Mouse (Mus musculus) C2C12 (cell line): ENCODE data around the gene Igsf9b. TPM values are rescaled to one million over a fixed set of nuclear protein-coding genes. Genes with fewer than 3 reads are reported as not detected.

Source experiments
- H3K27me3 ChIP-seq: one replicate; pipeline ENCODE4 v1.6.1; 2011; ENCODE audit not compliant: control insufficient read depth, insufficient read depth, insufficient read length
- H3K36me3 ChIP-seq: one replicate; pipeline ENCODE4 v1.6.1; 2011; ENCODE audit not compliant: control insufficient read depth, insufficient read depth
- H3K4me3 ChIP-seq: one replicate; pipeline ENCODE4 v1.5.1; 2011; ENCODE audit warnings: mild to moderate bottlenecking, control low read depth; ENCODE audit not compliant: poor library complexity, insufficient read depth, severe bottlenecking
- H3K79me2 ChIP-seq: one replicate; pipeline ENCODE4 v1.6.1; 2011; ENCODE audit not compliant: control insufficient read depth, insufficient read depth
- H3K79me3 ChIP-seq: one replicate; pipeline ENCODE4 v1.6.1; 2011; ENCODE audit warnings: low read depth, control low read depth
- H3ac ChIP-seq: one replicate; pipeline ENCODE3; 2011; ENCODE audit warnings: low read depth; ENCODE audit not compliant: control insufficient read depth, insufficient read length
- CEBPB ChIP-seq: IDR thresholded peaks from one replicate; pipeline ENCODE4 v1.6.1; 2011; ENCODE audit warnings: low read depth, mild to moderate bottlenecking, control low read depth, moderate library complexity
- CTCF ChIP-seq: IDR thresholded peaks from one replicate; pipeline ENCODE4 v1.5.1; 2011; ENCODE audit not compliant: control insufficient read depth, insufficient read depth, insufficient read length
- FOSL1 ChIP-seq: IDR thresholded peaks from one replicate; pipeline ENCODE4 v1.8.0; 2011; ENCODE audit warnings: mild to moderate bottlenecking, low read length; ENCODE audit not compliant: poor library complexity, insufficient read depth, severe bottlenecking
- MAX ChIP-seq: IDR thresholded peaks from one replicate; pipeline ENCODE4 v1.6.1; 2011; ENCODE audit warnings: mild to moderate bottlenecking, control low read depth
- MYOD1 ChIP-seq: IDR thresholded peaks from one replicate; pipeline ENCODE4 v1.6.1; 2011; ENCODE audit warnings: low read depth; ENCODE audit not compliant: control insufficient read depth, insufficient read length
- MYOG ChIP-seq: IDR thresholded peaks from one replicate; pipeline ENCODE4 v1.6.1; 2011; ENCODE audit not compliant: control insufficient read depth, insufficient read length; ENCODE audit errors: extremely low read depth
- USF1 ChIP-seq: IDR thresholded peaks from one replicate; pipeline ENCODE4 v1.6.1; 2011; ENCODE audit warnings: low read depth, mild to moderate bottlenecking, control low read depth, moderate library complexity
- polyA plus RNA-seq: library from polyadenylated mRNA; unstranded; fragments of >200 nt; fragmentation: generic; extraction: Trizol; gene quantifications from one replicate; pipeline ENCODE4 v1.2.1, GENCODE M21; 2012; ENCODE audit warnings: missing spikeins

The Igsf9b gene
- polyA plus RNA-seq, 1 experiment: 0.15 TPM

DNA sequence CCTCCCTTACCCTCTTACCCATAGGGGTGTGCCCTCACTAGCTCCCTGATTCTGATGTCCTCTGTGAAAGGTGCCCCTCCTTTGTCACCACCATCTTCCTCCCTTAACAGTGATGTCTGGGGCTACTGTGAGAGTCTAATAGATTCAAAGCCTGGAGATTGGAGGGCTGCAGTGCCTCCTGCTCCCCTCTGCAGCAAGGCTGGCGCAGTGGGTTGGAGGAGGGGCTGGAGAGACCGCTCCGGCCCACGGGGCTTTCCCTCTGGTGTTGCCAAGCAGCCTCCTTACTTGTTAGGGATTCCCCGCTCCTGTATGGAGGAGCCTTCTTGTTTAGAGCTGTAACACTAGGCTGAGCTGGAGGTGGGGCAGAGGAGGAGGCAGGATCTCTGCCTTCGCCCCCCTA is 9.6 kb downstream of the Igsf9b start:
- H3K79me2 ChIP-seq: no peaks in the 10 kb centered on the region
- no peaks in the 10 kb centered on the region for H3K27me3 ChIP-seq
- no peak overlapping the region for H3K4me3 ChIP-seq
- no peak overlapping the region for H3ac ChIP-seq
- H3K36me3 ChIP-seq: no peaks in the 10 kb centered on the region
- no peak for TF ChIP-seq USF1
- TF ChIP-seq MYOD1: no peak
- no peak for TF ChIP-seq CTCF
- TF ChIP-seq CEBPB: no peak
- no peak for TF ChIP-seq MAX
- no peak for TF ChIP-seq MYOG
- TF ChIP-seq FOSL1: no peak
- no peaks in the 10 kb centered on the region for H3K79me3 ChIP-seq

DNA sequence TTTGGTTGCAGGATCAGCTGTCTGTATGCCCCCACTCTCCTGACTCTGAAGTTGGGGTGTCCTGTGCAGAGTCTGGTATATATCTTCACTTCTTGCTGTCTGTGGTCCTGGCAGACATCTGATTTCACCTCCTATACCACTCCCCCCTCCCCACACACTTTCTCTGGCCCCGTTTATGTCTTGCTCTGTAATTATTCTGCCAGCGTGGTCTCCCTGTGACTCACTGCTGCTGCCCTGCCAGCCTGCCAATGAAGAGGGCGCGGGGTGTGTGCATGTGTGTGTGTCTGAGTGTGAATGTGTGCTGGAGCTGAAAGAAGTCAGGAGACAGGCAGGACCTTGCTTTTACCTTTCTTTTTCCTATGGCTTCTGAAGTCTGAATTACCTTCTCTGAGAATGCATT is 11.0 kb downstream of the Igsf9b start:
- Histone ChIP-seq H3K27me3 (no peaks in the 10 kb centered on the region), H3K4me3 (no peak overlapping the region), H3ac (no peak overlapping the region), H3K79me2 (no peaks in the 10 kb centered on the region), H3K79me3 (no peaks in the 10 kb centered on the region), H3K36me3 (no peaks in the 10 kb centered on the region)
- TF ChIP-seq USF1: no peak
- TF ChIP-seq MYOG: no peak
- no peak for TF ChIP-seq MYOD1

DNA sequence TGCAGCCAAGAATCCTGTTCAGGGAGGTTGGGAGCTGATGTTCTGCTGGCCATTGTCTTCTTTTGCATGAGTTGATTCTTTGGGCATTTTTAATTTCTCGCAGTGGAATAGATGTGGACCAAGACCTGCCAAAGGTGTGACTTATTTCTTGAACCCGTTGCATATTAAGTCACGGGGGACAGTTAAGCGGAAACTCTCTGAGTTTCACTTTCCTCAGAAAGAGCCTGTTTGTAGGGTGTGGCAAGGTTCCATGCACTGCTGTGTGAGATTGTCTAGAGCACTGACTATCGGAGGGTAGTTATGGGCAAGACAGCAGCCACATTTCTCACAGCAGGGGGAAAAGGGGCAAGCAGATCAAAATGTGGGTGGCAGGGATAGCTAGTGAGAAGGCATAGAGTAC is 14.4 kb downstream of the Igsf9b start:
- H3K79me2 ChIP-seq: no peaks in the 10 kb centered on the region
- no peaks in the 10 kb centered on the region for H3K79me3 ChIP-seq
- H3ac ChIP-seq: no peak overlapping the region
- H3K27me3 ChIP-seq: no peaks in the 10 kb centered on the region
- H3K36me3 ChIP-seq: no peaks in the 10 kb centered on the region
- H3K4me3 ChIP-seq: no peak overlapping the region
- TF ChIP-seq USF1 (no peak), CTCF (no peak), FOSL1 (no peak), MYOG (no peak), CEBPB (no peak), MYOD1 (no peak), MAX (no peak)

DNA sequence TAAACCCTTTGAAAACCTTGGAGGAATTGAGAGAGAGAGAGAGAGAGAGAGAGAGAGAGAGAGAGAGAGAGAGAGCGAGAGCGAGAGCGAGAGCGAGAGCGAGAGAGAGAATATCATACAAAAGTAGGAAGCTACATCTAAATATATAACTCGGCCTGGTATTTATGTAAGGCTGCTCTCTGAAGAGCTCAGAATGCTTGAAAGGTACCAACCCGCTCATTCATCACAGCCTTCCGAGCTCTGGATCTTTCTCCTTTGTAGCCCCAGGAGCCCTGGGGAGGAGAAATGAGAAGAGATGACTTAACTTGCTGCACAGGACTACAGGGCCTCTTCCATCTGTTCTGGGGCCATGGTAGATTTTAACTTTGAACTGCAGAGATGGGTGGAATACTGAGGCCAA is 22.3 kb downstream of the Igsf9b start:
- no peaks in the 10 kb centered on the region for H3K27me3 ChIP-seq
- H3K79me2 ChIP-seq: no peaks in the 10 kb centered on the region
- TF ChIP-seq FOSL1 (no peak), CTCF (no peak), MYOD1 (no peak), MYOG (no peak), MAX (no peak), USF1 (no peak), CEBPB (no peak)
- no peak overlapping the region for H3K4me3 ChIP-seq
- H3K79me3 ChIP-seq: no peaks in the 10 kb centered on the region
- H3ac ChIP-seq: no peak overlapping the region
- H3K36me3 ChIP-seq: no peaks in the 10 kb centered on the region

DNA sequence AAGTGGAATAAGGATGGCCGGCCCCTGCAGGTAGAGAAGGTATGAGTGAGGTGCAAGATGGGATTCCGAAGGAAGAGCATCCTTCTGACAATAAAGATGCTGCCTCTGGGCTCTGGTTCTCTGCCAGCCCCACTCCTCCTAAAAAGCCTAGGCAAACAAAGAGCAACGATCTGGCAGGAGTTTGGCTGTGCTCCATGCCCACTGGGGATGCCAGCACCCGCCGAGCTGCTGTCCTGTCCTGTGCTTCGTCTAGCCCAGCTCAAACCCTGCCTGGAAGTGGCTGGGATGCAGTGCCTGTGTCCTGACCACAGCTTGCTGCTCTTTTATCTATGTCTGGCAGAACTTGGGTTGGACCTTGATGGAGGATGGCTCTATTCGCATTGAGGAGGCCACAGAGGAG is 23.3 kb downstream of the Igsf9b start:
- Histone ChIP-seq H3K79me2 (no peaks in the 10 kb centered on the region), H3K79me3 (no peaks in the 10 kb centered on the region), H3ac (no peak overlapping the region), H3K4me3 (no peak overlapping the region), H3K36me3 (no peaks in the 10 kb centered on the region), H3K27me3 (no peaks in the 10 kb centered on the region)
- TF ChIP-seq CEBPB (no peak), MYOG (no peak), CTCF (no peak), MYOD1 (no peak), FOSL1 (no peak)

DNA sequence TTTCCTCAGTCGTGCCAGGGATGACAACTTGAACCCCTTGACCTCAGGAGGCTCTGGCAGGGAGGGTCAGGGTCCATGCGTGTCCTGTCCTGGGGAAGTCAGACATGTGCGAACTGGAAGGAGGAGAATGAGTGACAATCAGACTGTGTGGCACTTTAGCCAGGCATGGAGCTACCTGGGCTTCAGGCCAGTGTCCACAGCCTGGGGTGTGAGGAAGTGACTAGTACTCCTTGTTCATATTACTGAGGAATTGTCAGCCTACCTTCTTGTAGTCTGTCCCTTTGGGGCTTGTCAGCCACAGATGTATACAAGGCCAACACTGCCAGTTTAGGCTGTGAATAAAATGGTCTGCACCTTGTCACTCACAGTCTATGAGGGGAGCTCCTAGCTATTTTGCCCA is 24.4 kb downstream of the Igsf9b start:
- Histone ChIP-seq H3K27me3 (no peaks in the 10 kb centered on the region), H3K79me3 (no peaks in the 10 kb centered on the region), H3K4me3 (no peak overlapping the region), H3ac (no peak overlapping the region), H3K36me3 (no peaks in the 10 kb centered on the region), H3K79me2 (no peaks in the 10 kb centered on the region)
- TF ChIP-seq CEBPB (no peak), USF1 (no peak), MYOG (no peak), MAX (no peak), CTCF (no peak), FOSL1 (no peak), MYOD1 (no peak)
